Mouse (Mus musculus): ENCODE results near the gene Phldb1.

DNA sequence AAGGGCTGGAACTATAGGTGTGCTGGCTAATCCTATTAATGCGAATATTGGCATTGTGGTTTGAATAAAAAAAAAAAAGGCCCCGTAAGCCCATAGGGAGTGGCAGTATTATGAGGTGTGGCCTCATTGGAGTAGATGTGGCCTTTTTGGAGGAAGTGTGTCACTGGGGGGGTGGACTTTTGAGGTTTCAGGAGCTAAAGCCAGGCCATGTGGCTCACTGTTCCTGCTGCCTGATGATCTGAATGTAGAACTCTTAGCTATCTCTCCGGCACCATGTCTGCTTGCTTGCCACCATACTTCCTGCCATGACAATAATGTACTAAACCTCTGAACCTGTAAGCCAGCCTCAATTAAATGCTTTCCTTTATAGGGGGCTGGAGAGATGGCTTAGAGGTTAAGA, 12.3 kb upstream of the Phldb1 start:
- TF ChIP-seq CTCF (IDR thresholded peaks at IDR 0.05; ENCODE audit: control insufficient read depth, insufficient read depth, low read length): no peak
- TF ChIP-seq POLR2A (IDR thresholded peaks at IDR 0.05; ENCODE audit: borderline replicate concordance, control insufficient read depth, low read depth, low read length): no peak

Data from bone marrow, adult 2 months (tissue).